Mouse (Mus musculus) adrenal gland, adult 2 months (tissue): Measurements from ENCODE around the gene Prkar2a. TPM values are rescaled to one million over a fixed set of nuclear protein-coding genes. Genes with fewer than 3 reads are reported as not detected.
A peak's percentile ranks its signal among the peaks of the same experiment; 100 is the strongest.
"Not testable (repeated sequence)": the region's sequence is repeated elsewhere in the genome, so short reads cannot be mapped to it uniquely, and the experiment has no call there.

Source experiments
- DNase-seq: peaks from one replicate; pipeline ENCODE4 v3.0.0; 2021
- long read RNA-seq: library from polyadenylated mRNA; stranded (forward); transcript quantifications from one replicate; pipeline ENCODE4 v2.0.0, GENCODE M21; 2021
- polyA plus RNA-seq: library from polyadenylated mRNA; depleted of rRNA; stranded (reverse); fragments of >200 nt; gene quantifications from 2 replicates; pipeline ENCODE4 v1.2.3, GENCODE M21; 2012; rRNA removed
- total RNA-seq, 2 experiments: library from RNA; stranded (reverse); gene quantifications; 2 replicates each; pipeline ENCODE4 v1.2.3; 2021

The Prkar2a gene
- total RNA-seq (10 to 100 TPM; 28.1 to 43.7 TPM), polyA plus RNA-seq (12.1 and 14.6 TPM in 2 replicates)
- long read RNA-seq, full-length matches to known transcripts: 17 of 21 reads
- long read RNA-seq, partial matches to known transcripts: 0 of 21 reads
- long read RNA-seq, other reads (novel, unspliced or antisense): 4 of 21 reads

- DNase-seq: no peak
Measured at GRCm38 (mm10) chr9:108689106-108689505, at the start of gene Prkar2a. Prkar2a (plus strand) TSS chr9:108689314.

- DNase-seq: no peak
Measured at GRCm38 (mm10) chr9:108639825-108640224, 49.3 kb upstream of the Prkar2a start.

- peak; percentile 21 for DNase-seq
Measured at GRCm38 (mm10) chr9:108648166-108648565, 40.9 kb upstream of the Prkar2a start.

GRCm38 (mm10) chr9:108648611-108649560 is 40.2 kb upstream of the Prkar2a start, which contains the start of gene Arih2:
Arih2 (minus strand) TSS chr9:108649386.
- DNase-seq: peak; percentile 95

GRCm38 (mm10) chr9:108649561-108650440 is 39.3 kb upstream of the Prkar2a start:
- DNase-seq: no peak

- no peak for DNase-seq
Measured at GRCm38 (mm10) chr9:108654566-108655464, 34.3 kb upstream of the Prkar2a start.

GRCm38 (mm10) chr9:108655865-108656264 is 33.2 kb upstream of the Prkar2a start:
- not testable (repeated sequence) for DNase-seq

- DNase-seq: peak; percentile 93
Measured at GRCm38 (mm10) chr9:108661677-108662612, 27.2 kb upstream of the Prkar2a start, which contains the start of gene Slc25a20. Slc25a20 (plus strand) TSS chr9:108662088.

GRCm38 (mm10) chr9:108662660-108663059 is 26.5 kb upstream of the Prkar2a start:
- DNase-seq: no peak

GRCm38 (mm10) chr9:108669875-108670274 is 19.2 kb upstream of the Prkar2a start:
- no peak for DNase-seq

GRCm38 (mm10) chr9:108673151-108673550 is 16.0 kb upstream of the Prkar2a start:
- DNase-seq: no peak

- DNase-seq: no peak
Measured at GRCm38 (mm10) chr9:108680026-108680425, 9.1 kb upstream of the Prkar2a start.

GRCm38 (mm10) chr9:108686475-108686887 is 2.6 kb upstream of the Prkar2a start:
- no peak for DNase-seq

- no peak for DNase-seq
Measured at GRCm38 (mm10) chr9:108687181-108687580, 1.9 kb upstream of the Prkar2a start.

GRCm38 (mm10) chr9:108687686-108688085 is 1.4 kb upstream of the Prkar2a start:
- DNase-seq: peak; percentile 70

- no peak for DNase-seq
Measured at GRCm38 (mm10) chr9:108688451-108688850, 663 bp upstream of the Prkar2a start.

- no peak for DNase-seq
Measured at GRCm38 (mm10) chr9:108689993-108690392, 879 bp downstream of the Prkar2a start.

GRCm38 (mm10) chr9:108690914-108691313 is 1.8 kb downstream of the Prkar2a start:
- DNase-seq: no peak

GRCm38 (mm10) chr9:108691371-108691770 is 2.3 kb downstream of the Prkar2a start:
- no peak for DNase-seq

GRCm38 (mm10) chr9:108691846-108692225 is 2.7 kb downstream of the Prkar2a start:
- peak; percentile 95 for DNase-seq
